Mouse (Mus musculus) CD4-positive, CD25-positive, alpha-beta regulatory T cell, adult 2 months (primary cell): ENCODE measurements around the gene Dnm3.
"Not testable (repeated sequence)": the region's sequence is repeated elsewhere in the genome, so short reads cannot be mapped to it uniquely, and the experiment has no call there.

Experiments used
- DNase-seq: peaks from one replicate; pipeline ENCODE4 v3.0.0-alpha.2; 2012; ENCODE audit warnings: low read depth, low spot score

Gene Dnm3

GRCm38 (mm10) chr1:162428904-162429303 is 48.9 kb downstream of the Dnm3 start:
- DNase-seq, result no peak

GRCm38 (mm10) chr1:162425930-162426478 is 51.8 kb downstream of the Dnm3 start:
- DNase-seq, result no peak

- no peak for DNase-seq
Observed at GRCm38 (mm10) chr1:162422826-162423225, 55.0 kb downstream of the Dnm3 start.

- DNase-seq, result no peak
Observed at GRCm38 (mm10) chr1:162413791-162414190, 64.0 kb downstream of the Dnm3 start.

- no peak for DNase-seq
Observed at GRCm38 (mm10) chr1:162412787-162413429, 64.9 kb downstream of the Dnm3 start.

GRCm38 (mm10) chr1:162410207-162410965 is 67.4 kb downstream of the Dnm3 start:
- no peak for DNase-seq

- DNase-seq, result no peak
Observed at GRCm38 (mm10) chr1:162394549-162394948, 83.3 kb downstream of the Dnm3 start.

- no peak for DNase-seq
Observed at GRCm38 (mm10) chr1:162388442-162389165, 89.2 kb downstream of the Dnm3 start.

GRCm38 (mm10) chr1:162373068-162373467 is 104.8 kb downstream of the Dnm3 start:
- not testable (repeated sequence) for DNase-seq

- no peak for DNase-seq
Observed at GRCm38 (mm10) chr1:162369726-162370125, 108.1 kb downstream of the Dnm3 start.

- DNase-seq, result no peak
Observed at GRCm38 (mm10) chr1:162361978-162362377, 115.9 kb downstream of the Dnm3 start.

- DNase-seq, result peak; percentile 11
Observed at GRCm38 (mm10) chr1:162359270-162359669, 118.6 kb downstream of the Dnm3 start.

- DNase-seq, result peak; percentile 39
Observed at GRCm38 (mm10) chr1:162358036-162358435, 119.8 kb downstream of the Dnm3 start.

- DNase-seq, result no peak
Observed at GRCm38 (mm10) chr1:162356481-162356880, 121.4 kb downstream of the Dnm3 start.

GRCm38 (mm10) chr1:162354780-162355179 is 123.1 kb downstream of the Dnm3 start:
- DNase-seq, result no peak

GRCm38 (mm10) chr1:162353831-162354230 is 124.0 kb downstream of the Dnm3 start:
- no peak for DNase-seq

GRCm38 (mm10) chr1:162349306-162349705 is 128.5 kb downstream of the Dnm3 start:
- no peak for DNase-seq

- DNase-seq, result no peak
Observed at GRCm38 (mm10) chr1:162346456-162347011, 131.3 kb downstream of the Dnm3 start.

- DNase-seq, result no peak
Observed at GRCm38 (mm10) chr1:162337170-162337569, 140.7 kb downstream of the Dnm3 start.

GRCm38 (mm10) chr1:162336640-162337039 is 141.2 kb downstream of the Dnm3 start:
- DNase-seq, result peak; percentile 55

- DNase-seq, result no peak
Observed at GRCm38 (mm10) chr1:162336224-162336623, 141.6 kb downstream of the Dnm3 start.

- DNase-seq, result no peak
Observed at GRCm38 (mm10) chr1:162328673-162329072, 149.2 kb downstream of the Dnm3 start.
